Mouse (Mus musculus): ENCODE measurements around the gene Nps.

- TF ChIP-seq CTCF (conservative IDR thresholded peaks at IDR 0.05; ENCODE audit: insufficient read depth, insufficient read length, low read depth, low read length) = no peak
- TF ChIP-seq POLR2A (IDR thresholded peaks at IDR 0.05; ENCODE audit: low read depth, low read length) = no peak
Observed at GRCm38 (mm10) chr7:135237152-135237551, 21.4 kb upstream of the Nps start.
